Mouse (Mus musculus): ENCODE data around the gene Gal3st4. TPM values are rescaled to one million over a fixed set of nuclear protein-coding genes. Genes with fewer than 3 reads are reported as not detected.
A peak's percentile ranks its signal among the peaks of the same experiment; 100 is the strongest.

Gene Gal3st4
- polyA plus RNA-seq, 1 experiment from 2014 or later, result 6.4 TPM

DNA sequence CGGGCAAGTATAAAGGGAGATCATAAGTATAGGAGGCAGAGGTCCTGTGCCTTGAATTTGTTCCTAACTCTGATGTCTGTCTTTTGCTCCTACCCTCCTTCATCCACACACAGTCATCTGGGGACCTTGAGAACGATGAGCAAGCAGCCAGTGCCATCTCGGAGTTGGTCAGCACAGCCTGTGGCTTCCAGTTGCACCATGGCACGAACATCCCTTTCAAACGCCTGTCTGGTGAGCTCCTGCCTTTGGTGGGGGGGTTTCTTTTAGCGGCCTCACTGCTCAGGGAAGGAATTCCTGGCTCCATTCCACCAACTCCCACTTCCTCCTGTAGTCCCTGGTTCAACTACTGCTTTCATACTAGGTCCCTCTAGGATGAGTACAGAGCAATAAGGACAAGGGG is 14.1 kb downstream of the Gal3st4 start:
- WGBS, result 81% methylated on average over 6 of the region's 6 CpGs
- no peak overlapping the region for H3K27ac ChIP-seq (ENCODE audit: low read depth, low read length)
- no peaks in the 10 kb centered on the region for H3K27me3 ChIP-seq (ENCODE audit: control insufficient read depth, insufficient read depth, low read length)
- H3K4me1 ChIP-seq (ENCODE audit: control insufficient read depth, insufficient read depth, low read length), result peaks cover 16% of the 10 kb centered on the region
- no peak for DNase-seq (ENCODE audit: low spot score)
- peaks cover 17% of the 10 kb centered on the region for H3K36me3 ChIP-seq (ENCODE audit: control insufficient read depth, insufficient read depth, low read length)
- no peaks in the 10 kb centered on the region for H3K9me3 ChIP-seq (ENCODE audit: control insufficient read depth, low read length)
- H3K9ac ChIP-seq (ENCODE audit: low read length), result no peak overlapping the region
- H3K4me3 ChIP-seq (ENCODE audit: low read depth, low read length), result no peak overlapping the region
- H3K4me2 ChIP-seq (ENCODE audit: low read depth), result no peak overlapping the region
- ATAC-seq (ENCODE audit: insufficient read depth, low FRiP score, low TSS enrichment), result no peak

DNA sequence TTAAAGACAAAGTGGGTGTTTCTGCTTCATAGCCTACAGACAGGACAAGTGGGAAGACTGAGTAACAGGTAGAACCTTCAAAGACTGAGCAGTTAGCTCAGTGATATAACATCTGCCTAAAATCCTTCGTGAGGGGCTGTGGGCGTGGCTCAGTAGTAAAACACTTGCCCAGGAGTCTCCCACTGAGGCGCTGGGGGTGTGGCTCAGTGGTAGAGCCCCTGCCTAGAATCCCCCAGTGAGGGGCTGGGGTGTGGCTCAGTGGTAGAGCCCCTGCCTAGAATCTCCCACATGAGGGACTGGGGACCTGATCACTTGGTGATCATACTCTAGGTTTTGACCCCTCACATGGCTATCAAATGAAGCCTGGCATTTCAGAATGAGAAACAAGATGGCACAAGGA is 14.6 kb downstream of the Gal3st4 start:
- no peaks in the 10 kb centered on the region for H3K27me3 ChIP-seq (ENCODE audit: control insufficient read depth, insufficient read depth, low read length)
- no peaks in the 10 kb centered on the region for H3K9me3 ChIP-seq (ENCODE audit: control insufficient read depth, low read length)
- DNase-seq (ENCODE audit: low spot score), result no peak
- no peak overlapping the region for H3K9ac ChIP-seq (ENCODE audit: low read length)
- H3K4me3 ChIP-seq (ENCODE audit: low read depth, low read length), result no peak overlapping the region
- peaks cover 17% of the 10 kb centered on the region for H3K36me3 ChIP-seq (ENCODE audit: control insufficient read depth, insufficient read depth, low read length)
- H3K27ac ChIP-seq (ENCODE audit: low read depth, low read length), result no peak overlapping the region
- H3K4me2 ChIP-seq (ENCODE audit: low read depth), result no peak overlapping the region
- ATAC-seq (ENCODE audit: insufficient read depth, low FRiP score, low TSS enrichment), result no peak
- peaks cover 14% of the 10 kb centered on the region for H3K4me1 ChIP-seq (ENCODE audit: control insufficient read depth, insufficient read depth, low read length)
- 88% methylated on average over 3 of the region's 3 CpGs for WGBS

DNA sequence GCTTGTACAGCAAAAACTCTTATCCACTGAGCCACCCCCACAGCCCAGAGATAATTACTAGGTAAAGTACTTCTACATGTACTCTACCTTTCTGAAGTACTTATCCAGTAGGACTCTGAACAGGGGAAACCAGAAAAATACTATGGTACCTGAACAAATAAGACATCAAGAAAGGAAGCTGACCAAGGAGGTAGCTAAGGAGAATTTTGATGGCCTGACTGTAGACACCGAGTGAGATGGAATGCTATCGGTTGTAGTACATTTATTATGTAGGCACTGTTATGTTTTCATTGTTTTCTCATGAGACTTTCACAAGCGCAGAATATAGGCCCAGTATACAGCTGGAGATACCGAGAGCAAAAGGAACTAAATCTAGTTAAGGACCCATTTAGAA is 15.1 kb downstream of the Gal3st4 start:
- Histone ChIP-seq H3K4me1 (ENCODE audit: control insufficient read depth, insufficient read depth, low read length) (peaks cover 9% of the 10 kb centered on the region), H3K4me2 (ENCODE audit: low read depth) (no peak overlapping the region), H3K27me3 (ENCODE audit: control insufficient read depth, insufficient read depth, low read length) (no peaks in the 10 kb centered on the region), H3K9me3 (ENCODE audit: control insufficient read depth, low read length) (no peaks in the 10 kb centered on the region), H3K36me3 (ENCODE audit: control insufficient read depth, insufficient read depth, low read length) (peaks cover 17% of the 10 kb centered on the region), H3K4me3 (ENCODE audit: low read depth, low read length) (no peak overlapping the region), H3K9ac (ENCODE audit: low read length) (no peak overlapping the region), H3K27ac (ENCODE audit: low read depth, low read length) (no peak overlapping the region)
- ATAC-seq (ENCODE audit: insufficient read depth, low FRiP score, low TSS enrichment) (no peak), DNase-seq (ENCODE audit: low spot score) (no peak)
- 96% methylated on average over 4 of the region's 4 CpGs for WGBS

- H3K4me2 ChIP-seq (ENCODE audit: low read depth), result no peak overlapping the region
- no peaks in the 10 kb centered on the region for H3K27me3 ChIP-seq (ENCODE audit: control insufficient read depth, insufficient read depth, low read length)
- H3K27ac ChIP-seq (ENCODE audit: low read depth, low read length), result no peak overlapping the region
- WGBS, result 92% methylated on average over 10 of the region's 10 CpGs
- ATAC-seq (ENCODE audit: insufficient read depth, low FRiP score, low TSS enrichment), result no peak
- peaks cover 7% of the 10 kb centered on the region for H3K4me1 ChIP-seq (ENCODE audit: control insufficient read depth, insufficient read depth, low read length)
- DNase-seq (ENCODE audit: low spot score), result no peak
- no peak overlapping the region for H3K4me3 ChIP-seq (ENCODE audit: low read depth, low read length)
- H3K9ac ChIP-seq (ENCODE audit: low read length), result no peak overlapping the region
- no peaks in the 10 kb centered on the region for H3K9me3 ChIP-seq (ENCODE audit: control insufficient read depth, low read length)
- H3K36me3 ChIP-seq (ENCODE audit: control insufficient read depth, insufficient read depth, low read length), result peaks cover 17% of the 10 kb centered on the region
Measured at GRCm38 (mm10) chr5:138256966-138257584, 15.6 kb downstream of the Gal3st4 start.

- DNase-seq (ENCODE audit: low spot score) (no peak), ATAC-seq (ENCODE audit: insufficient read depth, low FRiP score, low TSS enrichment) (no peak; the same call in 1 of the 2 replicates)
- Histone ChIP-seq H3K27ac (ENCODE audit: low read depth, low read length) (peak overlapping the region; percentile 28; the same call in 1 of the 2 replicates), H3K27me3 (ENCODE audit: control insufficient read depth, insufficient read depth, low read length) (no peaks in the 10 kb centered on the region), H3K4me1 (ENCODE audit: control insufficient read depth, insufficient read depth, low read length) (peaks cover 7% of the 10 kb centered on the region), H3K4me2 (ENCODE audit: low read depth) (peak overlapping the region; percentile 77), H3K9me3 (ENCODE audit: control insufficient read depth, low read length) (no peaks in the 10 kb centered on the region), H3K9ac (ENCODE audit: low read length) (peak overlapping the region; percentile 53), H3K36me3 (ENCODE audit: control insufficient read depth, insufficient read depth, low read length) (peaks cover 10% of the 10 kb centered on the region), H3K4me3 (ENCODE audit: low read depth, low read length) (peak overlapping the region; percentile 60)
- 36% methylated on average over 7 of the region's 7 CpGs for WGBS
Measured at GRCm38 (mm10) chr5:138256094-138256467, 16.6 kb downstream of the Gal3st4 start.

- H3K27me3 ChIP-seq (ENCODE audit: control insufficient read depth, insufficient read depth, low read length), result no peaks in the 10 kb centered on the region
- peak within 1 kb of the TSS; percentile 60 for H3K4me3 ChIP-seq (ENCODE audit: low read depth, low read length)
- ATAC-seq (ENCODE audit: insufficient read depth, low FRiP score, low TSS enrichment), result peak; percentile 99
- peaks cover 10% of the 10 kb centered on the region for H3K36me3 ChIP-seq (ENCODE audit: control insufficient read depth, insufficient read depth, low read length)
- H3K4me2 ChIP-seq (ENCODE audit: low read depth), result peak within 1 kb of the TSS; percentile 77
- H3K9ac ChIP-seq (ENCODE audit: low read length), result peak within 1 kb of the TSS; percentile 53
- peak; percentile 90 for DNase-seq (ENCODE audit: low spot score)
- H3K4me1 ChIP-seq (ENCODE audit: control insufficient read depth, insufficient read depth, low read length), result peaks cover 7% of the 10 kb centered on the region
- H3K27ac ChIP-seq (ENCODE audit: low read depth, low read length), result peak within 1 kb of the TSS; percentile 28; the same call in 1 of the 2 replicates
- no peaks in the 10 kb centered on the region for H3K9me3 ChIP-seq (ENCODE audit: control insufficient read depth, low read length)
- under 1% methylated on average over 38 of the region's 38 CpGs for WGBS
Measured at GRCm38 (mm10) chr5:138255353-138256093, 17.1 kb downstream of the Gal3st4 start, which contains the start of gene Lamtor4. Gene Lamtor4, plus strand, starts transcription at chr5:138255482.

- Histone ChIP-seq H3K9ac (ENCODE audit: low read length) (no peak overlapping the region), H3K9me3 (ENCODE audit: control insufficient read depth, low read length) (no peaks in the 10 kb centered on the region), H3K27me3 (ENCODE audit: control insufficient read depth, insufficient read depth, low read length) (no peaks in the 10 kb centered on the region), H3K4me1 (ENCODE audit: control insufficient read depth, insufficient read depth, low read length) (peaks cover 7% of the 10 kb centered on the region), H3K27ac (ENCODE audit: low read depth, low read length) (no peak overlapping the region), H3K4me2 (ENCODE audit: low read depth) (no peak overlapping the region), H3K36me3 (ENCODE audit: control insufficient read depth, insufficient read depth, low read length) (no peaks in the 10 kb centered on the region), H3K4me3 (ENCODE audit: low read depth, low read length) (no peak overlapping the region)
- ATAC-seq (ENCODE audit: insufficient read depth, low FRiP score, low TSS enrichment) (no peak), DNase-seq (ENCODE audit: low spot score) (no peak)
- 91% methylated on average over 3 of the region's 3 CpGs for WGBS
Measured at GRCm38 (mm10) chr5:138253061-138253460, 19.6 kb downstream of the Gal3st4 start.

GRCm38 (mm10) chr5:138251144-138251543 is 21.5 kb downstream of the Gal3st4 start:
- Histone ChIP-seq H3K36me3 (ENCODE audit: control insufficient read depth, insufficient read depth, low read length) (no peaks in the 10 kb centered on the region), H3K27me3 (ENCODE audit: control insufficient read depth, insufficient read depth, low read length) (no peaks in the 10 kb centered on the region), H3K9me3 (ENCODE audit: control insufficient read depth, low read length) (no peaks in the 10 kb centered on the region), H3K27ac (ENCODE audit: low read depth, low read length) (no peak overlapping the region), H3K9ac (ENCODE audit: low read length) (no peak overlapping the region), H3K4me2 (ENCODE audit: low read depth) (no peak overlapping the region), H3K4me1 (ENCODE audit: control insufficient read depth, insufficient read depth, low read length) (peaks cover 3% of the 10 kb centered on the region), H3K4me3 (ENCODE audit: low read depth, low read length) (no peak overlapping the region)
- DNase-seq (ENCODE audit: low spot score) (no peak), ATAC-seq (ENCODE audit: insufficient read depth, low FRiP score, low TSS enrichment) (no peak)
- 85% methylated on average over 12 of the region's 12 CpGs for WGBS

- H3K36me3 ChIP-seq (ENCODE audit: control insufficient read depth, insufficient read depth, low read length), result no peaks in the 10 kb centered on the region
- H3K27ac ChIP-seq (ENCODE audit: low read depth, low read length), result no peak overlapping the region
- H3K9ac ChIP-seq (ENCODE audit: low read length), result no peak overlapping the region
- DNase-seq (ENCODE audit: low spot score) (no peak), ATAC-seq (ENCODE audit: insufficient read depth, low FRiP score, low TSS enrichment) (no peak)
- H3K9me3 ChIP-seq (ENCODE audit: control insufficient read depth, low read length), result no peaks in the 10 kb centered on the region
- no peaks in the 10 kb centered on the region for H3K4me1 ChIP-seq (ENCODE audit: control insufficient read depth, insufficient read depth, low read length)
- H3K4me2 ChIP-seq (ENCODE audit: low read depth), result no peak overlapping the region
- WGBS, result 34% methylated on average over 2 of the region's 2 CpGs
- H3K4me3 ChIP-seq (ENCODE audit: low read depth, low read length), result no peak overlapping the region
- no peaks in the 10 kb centered on the region for H3K27me3 ChIP-seq (ENCODE audit: control insufficient read depth, insufficient read depth, low read length)
Measured at GRCm38 (mm10) chr5:138241511-138241910, 31.1 kb downstream of the Gal3st4 start.
